Mouse (Mus musculus): ENCODE results near the gene Shld2.

DNA sequence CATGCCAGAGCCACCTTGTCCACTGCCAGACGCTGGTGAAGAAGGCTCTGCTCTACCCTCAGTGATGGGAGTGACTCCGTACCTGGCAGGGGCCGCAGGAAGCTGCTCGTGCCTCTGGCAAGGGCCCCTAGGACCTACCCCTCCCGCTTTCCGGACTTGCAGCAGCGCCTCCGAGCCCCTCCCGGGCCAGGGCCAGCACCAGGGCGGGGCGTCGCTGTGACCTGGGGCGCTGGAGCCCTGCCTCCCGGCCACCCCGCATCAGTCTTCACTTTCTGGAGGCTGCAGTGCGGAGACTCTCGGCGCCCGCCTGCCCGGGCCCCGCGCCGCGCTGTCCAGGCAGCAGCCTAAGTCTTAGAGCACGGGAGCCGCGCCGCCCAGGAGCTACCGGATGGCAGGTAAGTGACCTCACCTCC, 90.5 kb downstream of the Shld2 start:
- TF ChIP-seq CTCF (IDR thresholded peaks at IDR 0.05; ENCODE audit: low read depth, low read length): no peak
- no peak for TF ChIP-seq POLR2A (IDR thresholded peaks at IDR 0.05; ENCODE audit: insufficient read depth, low read length)

Data from ES-Bruce4 (cell line).